Mouse (Mus musculus): ENCODE results near the gene Shank2. TPM values are rescaled to one million over a fixed set of nuclear protein-coding genes. Genes with fewer than 3 reads are reported as not detected.

Shank2 gene
- total and polyA plus RNA-seq, 2 experiments from 2014 or later: 0.19 to 0.95 TPM

DNA sequence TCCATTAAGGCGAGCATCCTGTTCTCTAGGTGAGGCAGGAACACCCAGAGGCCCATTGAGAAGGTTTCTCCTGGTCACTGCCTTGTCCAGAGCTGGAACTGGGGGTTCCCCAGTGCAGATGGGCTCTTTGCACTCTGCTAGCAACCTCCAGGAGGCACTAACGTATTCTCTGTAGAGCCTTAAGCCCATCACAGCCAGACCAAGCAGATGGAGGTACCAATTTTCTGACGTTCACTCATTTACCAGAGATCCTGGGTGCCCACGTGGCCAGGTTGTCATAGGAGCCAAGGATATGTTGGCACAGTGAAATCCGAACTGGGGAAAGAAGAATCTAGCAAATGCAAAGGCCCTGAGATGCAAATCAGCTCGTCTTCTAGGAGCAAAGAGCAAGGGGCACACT, 249.5 kb downstream of the Shank2 start:
- H3K9ac ChIP-seq (replicated peaks; ENCODE audit: low read depth, low read length): no peak overlapping the region
- no peak for TF ChIP-seq EP300 (IDR thresholded peaks at IDR 0.05; ENCODE audit: low read depth)
- no peak for TF ChIP-seq CTCF (IDR thresholded peaks at IDR 0.05; ENCODE audit: low read depth)
- no peak overlapping the region for H3K27ac ChIP-seq (ENCODE audit: low read depth)
- H3K4me1 ChIP-seq (ENCODE audit: control insufficient read depth, insufficient read depth): no peaks in the 10 kb centered on the region
- H3K9me3 ChIP-seq (replicated peaks; ENCODE audit: control insufficient read depth, low read length): no peaks in the 10 kb centered on the region
- H3K27me3 ChIP-seq (ENCODE audit: control insufficient read depth, insufficient read depth, low read length): peaks cover 3% of the 10 kb centered on the region; the same call in 1 of the 2 replicates
- H3K4me3 ChIP-seq (ENCODE audit: low read depth, low read length): no peak overlapping the region
- H3K4me2 ChIP-seq (ENCODE audit: low read depth, low read length): no peak overlapping the region
- no peak for DNase-seq (ENCODE audit: low spot score)
- WGBS: 43% methylated on average over 6 of the region's 6 CpGs
- no peak for ATAC-seq (ENCODE audit: insufficient read depth, low read depth)
- no peaks in the 10 kb centered on the region for H3K36me3 ChIP-seq (replicated peaks; ENCODE audit: control insufficient read depth, insufficient read depth, low read length)

DNA sequence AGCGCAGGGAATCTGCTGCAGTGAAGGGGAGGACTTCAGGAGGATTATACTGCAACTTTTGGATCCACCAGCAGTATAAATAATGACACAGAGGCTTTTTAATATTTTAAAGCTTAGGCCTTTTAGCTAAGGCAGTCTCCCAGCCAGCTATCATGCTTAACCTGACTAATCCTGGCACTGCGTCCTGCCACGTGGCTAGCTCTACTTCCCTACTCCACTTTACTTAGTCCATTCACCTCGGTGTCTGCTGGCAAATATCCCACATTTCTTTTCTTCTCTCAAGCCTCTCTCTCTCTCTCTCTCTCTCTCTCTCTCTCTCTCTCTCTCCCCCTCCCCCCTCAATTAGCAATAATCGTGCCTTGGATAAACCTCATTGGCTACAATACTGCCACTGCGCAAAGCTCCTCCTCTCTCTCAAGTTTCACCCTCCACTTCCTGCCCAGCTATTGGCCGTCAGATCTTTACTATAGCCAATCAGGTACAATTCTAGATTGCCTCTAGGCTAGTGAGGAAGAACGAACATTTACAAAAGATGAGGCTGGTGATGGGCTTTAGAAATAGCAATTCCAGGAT, 253.0 kb downstream of the Shank2 start:
- DNase-seq (ENCODE audit: low spot score): no peak
- Histone ChIP-seq H3K27ac (ENCODE audit: low read depth) (no peak overlapping the region), H3K4me3 (ENCODE audit: low read depth, low read length) (no peak overlapping the region), H3K36me3 (replicated peaks; ENCODE audit: control insufficient read depth, insufficient read depth, low read length) (no peaks in the 10 kb centered on the region), H3K4me1 (ENCODE audit: control insufficient read depth, insufficient read depth) (no peaks in the 10 kb centered on the region), H3K9me3 (replicated peaks; ENCODE audit: control insufficient read depth, low read length) (no peaks in the 10 kb centered on the region), H3K9ac (replicated peaks; ENCODE audit: low read depth, low read length) (no peak overlapping the region), H3K4me2 (ENCODE audit: low read depth, low read length) (no peak overlapping the region), H3K27me3 (ENCODE audit: control insufficient read depth, insufficient read depth, low read length) (peaks cover 3% of the 10 kb centered on the region; the same call in 1 of the 2 replicates)
- no peak for TF ChIP-seq EP300 (IDR thresholded peaks at IDR 0.05; ENCODE audit: low read depth)
- no peak for TF ChIP-seq CTCF (IDR thresholded peaks at IDR 0.05; ENCODE audit: low read depth)
- no peak for ATAC-seq (ENCODE audit: insufficient read depth, low read depth)
- 35% methylated on average over 8 of the region's 8 CpGs for WGBS

DNA sequence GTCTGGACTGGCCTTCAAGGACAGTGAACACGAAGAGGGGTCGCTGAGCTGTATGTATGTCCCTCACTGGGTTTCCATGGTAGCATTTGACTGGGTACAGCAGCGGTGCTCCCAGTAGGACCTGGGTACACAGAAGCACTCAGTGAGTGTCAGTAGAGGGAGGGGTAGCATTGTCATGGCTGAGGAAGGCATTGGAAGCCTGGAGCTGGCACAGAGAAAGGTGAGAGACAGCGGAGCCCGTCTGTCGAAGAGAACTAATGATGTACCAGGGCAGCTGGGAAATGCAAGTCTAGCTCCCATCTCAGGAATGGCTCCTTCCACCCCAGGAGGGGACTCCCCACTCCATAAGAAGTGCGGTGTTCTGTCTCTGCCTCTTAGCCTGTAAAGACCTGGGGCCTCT, 256.1 kb downstream of the Shank2 start:
- 68% methylated on average over 7 of the region's 7 CpGs for WGBS
- DNase-seq (ENCODE audit: low spot score): no peak
- Histone ChIP-seq H3K4me2 (ENCODE audit: low read depth, low read length) (no peak overlapping the region), H3K9me3 (replicated peaks; ENCODE audit: control insufficient read depth, low read length) (no peaks in the 10 kb centered on the region), H3K9ac (replicated peaks; ENCODE audit: low read depth, low read length) (no peak overlapping the region), H3K27me3 (ENCODE audit: control insufficient read depth, insufficient read depth, low read length) (no peaks in the 10 kb centered on the region), H3K36me3 (replicated peaks; ENCODE audit: control insufficient read depth, insufficient read depth, low read length) (no peaks in the 10 kb centered on the region), H3K27ac (ENCODE audit: low read depth) (no peak overlapping the region), H3K4me1 (ENCODE audit: control insufficient read depth, insufficient read depth) (no peaks in the 10 kb centered on the region), H3K4me3 (ENCODE audit: low read depth, low read length) (no peak overlapping the region)
- no peak for TF ChIP-seq CTCF (IDR thresholded peaks at IDR 0.05; ENCODE audit: low read depth)
- no peak for ATAC-seq (ENCODE audit: insufficient read depth, low read depth)

DNA sequence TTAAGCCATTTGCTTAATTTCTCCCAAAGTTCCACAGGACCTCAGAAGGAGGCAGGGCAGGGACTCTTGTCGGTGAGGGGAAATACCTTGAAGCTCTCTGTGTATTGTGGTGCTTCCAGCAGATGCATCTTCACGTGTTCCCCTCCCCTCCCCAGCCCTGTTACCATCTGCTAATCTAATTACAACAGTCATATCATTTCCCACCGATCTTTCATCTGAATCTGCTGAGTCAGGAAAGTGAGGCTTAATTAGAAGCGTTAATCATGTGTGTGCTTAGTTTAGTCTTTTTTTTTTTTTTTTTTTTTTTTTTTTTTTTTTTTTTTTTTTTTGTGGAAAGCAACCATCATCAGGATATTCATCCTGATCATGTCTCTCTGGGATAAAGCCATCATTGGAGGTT, 256.6 kb downstream of the Shank2 start:
- Histone ChIP-seq H3K4me1 (ENCODE audit: control insufficient read depth, insufficient read depth) (no peaks in the 10 kb centered on the region), H3K27me3 (ENCODE audit: control insufficient read depth, insufficient read depth, low read length) (no peaks in the 10 kb centered on the region), H3K36me3 (replicated peaks; ENCODE audit: control insufficient read depth, insufficient read depth, low read length) (no peaks in the 10 kb centered on the region), H3K4me2 (ENCODE audit: low read depth, low read length) (no peak overlapping the region), H3K4me3 (ENCODE audit: low read depth, low read length) (no peak overlapping the region), H3K9me3 (replicated peaks; ENCODE audit: control insufficient read depth, low read length) (no peaks in the 10 kb centered on the region), H3K27ac (ENCODE audit: low read depth) (no peak overlapping the region), H3K9ac (replicated peaks; ENCODE audit: low read depth, low read length) (no peak overlapping the region)
- WGBS: 46% methylated on average over 4 of the region's 4 CpGs
- DNase-seq (ENCODE audit: low spot score) (no peak), ATAC-seq (ENCODE audit: insufficient read depth, low read depth) (no peak)
- no peak for TF ChIP-seq EP300 (IDR thresholded peaks at IDR 0.05; ENCODE audit: low read depth)
- no peak for TF ChIP-seq CTCF (IDR thresholded peaks at IDR 0.05; ENCODE audit: low read depth)

DNA sequence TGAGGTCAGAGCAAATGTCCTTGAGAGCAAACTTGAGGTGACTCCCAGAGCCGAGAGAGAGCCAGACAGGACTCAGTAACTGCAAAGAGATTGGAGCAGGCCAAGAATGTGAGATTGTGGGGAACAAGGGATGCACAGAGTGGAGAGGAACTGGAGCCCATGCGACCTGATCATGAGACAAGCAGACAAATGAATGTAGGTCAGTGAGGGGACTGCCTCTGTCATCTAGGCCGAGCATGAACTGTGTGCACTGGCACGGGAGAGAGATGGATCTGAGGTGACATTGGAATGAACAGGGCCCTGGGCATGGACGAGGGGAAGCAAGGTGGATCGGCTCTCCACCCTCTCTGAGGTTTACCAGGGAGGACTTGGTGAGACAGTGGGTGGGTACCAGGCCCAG, 260.9 kb downstream of the Shank2 start:
- no peak for TF ChIP-seq EP300 (IDR thresholded peaks at IDR 0.05; ENCODE audit: low read depth)
- no peak for TF ChIP-seq CTCF (IDR thresholded peaks at IDR 0.05; ENCODE audit: low read depth)
- Histone ChIP-seq H3K27me3 (ENCODE audit: control insufficient read depth, insufficient read depth, low read length) (0 out of 2 replicates have a peak, but pooled peaks cover 4% of the 10 kb centered on the region), H3K4me3 (ENCODE audit: low read depth, low read length) (no peak overlapping the region), H3K36me3 (replicated peaks; ENCODE audit: control insufficient read depth, insufficient read depth, low read length) (no peaks in the 10 kb centered on the region), H3K9me3 (replicated peaks; ENCODE audit: control insufficient read depth, low read length) (no peaks in the 10 kb centered on the region), H3K4me2 (ENCODE audit: low read depth, low read length) (no peak overlapping the region), H3K9ac (replicated peaks; ENCODE audit: low read depth, low read length) (no peak overlapping the region), H3K4me1 (ENCODE audit: control insufficient read depth, insufficient read depth) (no peaks in the 10 kb centered on the region), H3K27ac (ENCODE audit: low read depth) (no peak overlapping the region)
- DNase-seq (ENCODE audit: low spot score) (no peak), ATAC-seq (ENCODE audit: insufficient read depth, low read depth) (no peak)
- WGBS: 49% methylated on average over 6 of the region's 6 CpGs

DNA sequence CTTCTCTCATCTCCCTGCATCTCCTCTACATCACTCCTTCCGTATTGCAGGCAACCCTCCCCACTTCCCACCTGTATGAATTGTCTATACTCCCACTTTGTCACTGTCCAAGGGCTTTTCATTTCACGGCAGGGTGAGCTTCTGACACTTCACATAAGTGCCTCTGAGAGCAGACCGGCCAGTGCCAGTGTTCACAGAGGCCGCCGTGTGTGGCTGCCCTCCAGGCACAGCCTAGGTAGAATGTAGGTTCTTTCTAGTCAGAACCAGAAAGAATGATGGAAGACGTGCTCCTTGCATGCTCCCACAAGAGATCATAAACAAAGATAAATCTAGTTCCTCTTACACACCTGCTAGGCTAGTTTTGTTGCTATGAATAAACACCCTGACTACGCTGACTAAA, 265.0 kb downstream of the Shank2 start:
- TF ChIP-seq EP300 (IDR thresholded peaks at IDR 0.05; ENCODE audit: low read depth) (no peak), CTCF (IDR thresholded peaks at IDR 0.05; ENCODE audit: low read depth) (no peak)
- Histone ChIP-seq H3K36me3 (replicated peaks; ENCODE audit: control insufficient read depth, insufficient read depth, low read length) (no peaks in the 10 kb centered on the region), H3K27me3 (ENCODE audit: control insufficient read depth, insufficient read depth, low read length) (0 out of 2 replicates have a peak, but pooled peaks cover 4% of the 10 kb centered on the region), H3K4me3 (ENCODE audit: low read depth, low read length) (no peak overlapping the region), H3K27ac (ENCODE audit: low read depth) (no peak overlapping the region), H3K9ac (replicated peaks; ENCODE audit: low read depth, low read length) (no peak overlapping the region), H3K4me2 (ENCODE audit: low read depth, low read length) (no peak overlapping the region), H3K9me3 (replicated peaks; ENCODE audit: control insufficient read depth, low read length) (no peaks in the 10 kb centered on the region), H3K4me1 (ENCODE audit: control insufficient read depth, insufficient read depth) (no peaks in the 10 kb centered on the region)
- WGBS: 59% methylated on average over 7 of the region's 7 CpGs
- ATAC-seq (ENCODE audit: insufficient read depth, low read depth) (no peak), DNase-seq (ENCODE audit: low spot score) (no peak)
